In the genomic region with DNA sequence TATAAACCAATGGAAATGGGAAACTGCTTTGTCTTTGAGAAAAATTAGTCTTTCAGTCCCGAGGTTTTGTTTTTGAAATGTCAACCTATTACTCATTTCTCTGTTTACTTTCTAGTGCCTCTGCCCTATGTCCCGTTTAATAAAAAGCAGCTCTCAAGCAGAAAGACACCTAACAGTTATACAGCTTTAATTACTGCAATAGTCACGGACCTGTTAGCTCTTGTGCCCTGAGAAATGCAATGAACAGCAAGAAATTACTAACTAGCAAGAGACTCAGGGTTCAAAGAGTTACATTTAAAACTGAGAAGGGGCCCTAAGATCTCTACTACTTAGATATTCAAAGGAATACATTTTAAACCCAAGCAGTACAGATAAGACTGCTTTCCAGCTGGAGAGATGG, we compare ENCODE assay signal across 26 mouse cellular contexts. TPM values are rescaled to one million over a fixed set of nuclear protein-coding genes. Genes with fewer than 3 reads are reported as not detected.
"Had no signal": no experiment of that assay in that cellular context is flagged by ENCODE, and none has a peak within 500 bp of the region (broad histone marks: within the 10 kb centered on the region; RNA-seq: fewer than 3 reads in every experiment).

No protein-coding gene starts in this region.

- DNase-seq: gastrocnemius, adult 2 months; gastrocnemius, postnatal 10 days; gastrocnemius, postnatal 25 days; heart, postnatal 4 days; kidney, adult 18-20 months; kidney, postnatal 14 days; layer of hippocampus, adult 9-11 months; layer of hippocampus, postnatal 36 days; liver had no signal

- H3K9me3 ChIP-seq: heart, embryonic 10.5 days; heart, embryonic 12.5 days; hindbrain, embryonic 10.5 days; hindbrain, embryonic 12.5 days; kidney, embryonic 15.5 days; limb, embryonic 10.5 days; limb, embryonic 12.5 days had no signal

- H3K4me2 ChIP-seq: heart, embryonic 12.5 days; hindbrain, embryonic 12.5 days; hindbrain, embryonic 14.5 days; kidney, embryonic 15.5 days; limb, embryonic 12.5 days had no signal

- H3K4me1 ChIP-seq: hindbrain, embryonic 12.5 days; kidney, embryonic 15.5 days; limb, embryonic 10.5 days had no signal

- ATAC-seq: hindbrain, embryonic 16.5 days; inflammation-experienced regulatory T-cells, adult 6 months had no signal

- H3K4me3 ChIP-seq: gastrocnemius, adult 2 months; heart, embryonic 10.5 days; heart, embryonic 12.5 days; hindbrain, embryonic 10.5 days; hindbrain, embryonic 12.5 days; kidney, embryonic 15.5 days; limb, embryonic 10.5 days; limb, embryonic 12.5 days had no signal

- H3K27ac ChIP-seq: gastrocnemius, adult 2 months; heart, embryonic 10.5 days; hindbrain, embryonic 10.5 days; hindbrain, embryonic 12.5 days; hindbrain, embryonic 14.5 days; kidney, embryonic 15.5 days; kidney, postnatal 0 days; limb, embryonic 10.5 days; limb, embryonic 12.5 days; liver, embryonic 14.5 days had no signal

- H3K27me3 ChIP-seq: hindbrain, embryonic 12.5 days; kidney, embryonic 15.5 days; limb, embryonic 12.5 days had no signal

- H3K9ac ChIP-seq: heart, embryonic 12.5 days; hindbrain, embryonic 12.5 days; hindbrain, embryonic 14.5 days; kidney, embryonic 15.5 days; limb, embryonic 12.5 days; liver, embryonic 14.5 days had no signal

RNA-seq across cellular contexts. Expression of gene Clrn2, which starts 11.8 kb away (rescaled TPM):
- polyA plus RNA-seq: heart, embryonic 10.5 days; heart, embryonic 12.5 days; heart, embryonic 14.5 days; heart, embryonic 16.5 days; inflammation-experienced regulatory T-cells, adult 6 months; kidney, embryonic 15.5 days; kidney, postnatal 0 days; large intestine, adult 2 months; limb, embryonic 10.5 days; limb, embryonic 14.5 days; liver, embryonic 14.5 days; liver, embryonic 16.5 days had no signal
